Mouse (Mus musculus) spleen, postnatal 14 days (tissue): ENCODE measurements around the gene Pdgfc.
"Not testable (repeated sequence)": the region's sequence is repeated elsewhere in the genome, so short reads cannot be mapped to it uniquely, and the experiment has no call there.

Experiments used
- DNase-seq, 2 experiments: peaks; one replicate each; pipeline ENCODE4 v3.0.0; 2021 to 2022; ENCODE audit warnings: low spot score in 2 of 2

Gene Pdgfc

GRCm38 (mm10) chr3:81045344-81046050, 9.3 kb downstream of the Pdgfc start:
- DNase-seq, result no peak

GRCm38 (mm10) chr3:81046652-81047607, 10.7 kb downstream of the Pdgfc start:
- no peak for DNase-seq

DNA sequence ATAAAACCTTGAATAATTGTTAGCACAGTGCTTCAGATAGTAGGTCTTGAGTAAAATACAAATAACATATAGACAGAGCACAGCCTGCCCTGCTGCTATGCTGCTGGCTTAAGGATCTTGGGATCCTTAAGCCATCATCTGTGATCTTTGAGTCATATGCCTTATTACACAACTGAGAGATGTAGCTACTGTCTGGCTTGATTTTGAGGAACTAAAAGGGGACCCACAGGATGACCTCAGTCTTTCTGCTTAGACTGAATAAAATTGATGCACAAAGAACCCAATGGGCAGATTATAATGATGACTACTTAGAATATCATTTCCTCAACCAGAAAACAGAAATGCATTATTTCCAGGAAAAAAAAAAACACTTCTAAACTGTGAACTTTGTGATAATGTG, 15.3 kb downstream of the Pdgfc start:
- DNase-seq, result no peak

DNA sequence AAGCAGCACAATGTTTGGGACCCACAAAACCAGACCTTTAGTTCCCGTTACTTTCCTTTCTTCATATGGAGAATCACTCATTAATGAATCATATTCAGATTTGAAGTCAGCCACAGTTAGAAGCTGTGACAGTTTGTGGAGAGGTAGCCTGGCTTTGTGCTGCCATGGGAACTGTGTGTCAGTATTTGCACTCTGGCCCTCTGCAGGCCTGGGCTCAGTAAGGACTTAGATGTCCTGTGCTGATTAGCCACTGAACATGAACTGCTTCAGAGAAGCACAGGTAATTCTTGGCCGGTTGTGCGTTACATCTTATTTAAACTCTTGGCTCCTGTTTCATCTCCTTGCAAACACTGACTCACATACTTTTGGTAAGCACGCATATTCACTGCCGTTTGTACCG, 16.2 kb downstream of the Pdgfc start:
- no peak for DNase-seq

DNA sequence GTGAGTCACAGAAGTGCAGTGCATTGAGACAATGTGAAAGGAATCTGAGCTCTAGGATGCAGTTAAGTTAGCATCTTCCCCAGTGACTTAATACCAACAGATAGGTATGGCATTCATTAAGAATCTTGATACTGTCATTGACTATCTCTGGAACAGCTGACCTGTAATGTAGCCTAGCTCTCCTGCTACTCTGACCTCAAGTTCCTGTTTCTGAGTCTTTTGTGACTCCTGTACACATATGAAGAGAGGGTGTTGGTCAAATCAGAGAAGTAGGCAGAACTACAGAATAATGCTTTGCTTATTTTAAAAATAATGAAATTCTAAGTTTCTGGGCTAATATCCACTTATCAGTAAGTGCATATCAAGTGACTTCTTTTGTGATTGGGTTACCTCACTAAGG, 17.9 kb downstream of the Pdgfc start:
- no peak for DNase-seq

DNA sequence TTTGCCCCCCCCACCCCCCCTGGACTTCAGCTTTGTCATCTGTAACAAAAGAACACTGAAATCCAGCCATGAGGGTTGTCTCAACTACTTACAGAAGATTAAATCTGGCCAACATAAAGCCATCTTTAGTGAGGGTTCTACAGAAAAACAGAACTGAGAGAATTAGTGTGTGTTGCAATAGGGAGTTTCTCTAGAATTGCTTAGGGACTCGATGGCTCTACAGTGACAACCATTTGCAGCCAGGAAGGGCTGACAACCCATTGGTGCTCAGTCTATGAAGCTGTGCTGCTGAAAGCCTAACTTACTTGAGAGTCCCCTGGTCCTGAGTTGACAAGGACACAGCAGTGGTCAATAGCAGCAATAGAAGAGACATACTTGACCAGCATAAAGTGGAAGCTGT, 21.5 kb downstream of the Pdgfc start:
- no peak for DNase-seq

GRCm38 (mm10) chr3:81058527-81059031, 22.4 kb downstream of the Pdgfc start:
- no peak for DNase-seq

GRCm38 (mm10) chr3:81068550-81068949, 32.3 kb downstream of the Pdgfc start:
- DNase-seq, result no peak

DNA sequence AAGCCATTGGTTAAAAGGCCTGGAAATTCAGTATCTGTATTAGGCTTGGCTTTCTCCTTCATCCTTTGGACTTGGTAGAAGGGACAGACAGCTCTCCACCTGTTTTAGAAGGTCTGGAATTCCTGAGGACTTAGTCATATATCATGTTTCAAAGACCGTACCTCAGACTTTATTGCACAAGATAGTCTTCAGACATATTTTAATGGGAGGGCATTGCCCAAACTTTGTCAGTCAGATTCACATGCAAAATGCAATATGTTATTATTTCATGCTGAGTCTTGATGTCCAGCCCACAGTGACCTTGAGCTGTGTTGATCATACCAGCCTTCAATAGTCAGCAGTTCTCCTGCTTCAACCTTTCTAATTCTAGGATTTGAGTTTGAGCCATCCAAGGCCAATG, 64.9 kb downstream of the Pdgfc start:
- no peak for DNase-seq

GRCm38 (mm10) chr3:81102158-81102876, 66.1 kb downstream of the Pdgfc start:
- no peak for DNase-seq

GRCm38 (mm10) chr3:81102877-81103420, 66.7 kb downstream of the Pdgfc start:
- no peak for DNase-seq

- no peak for DNase-seq
Observed at GRCm38 (mm10) chr3:81107515-81107914, 71.3 kb downstream of the Pdgfc start.

DNA sequence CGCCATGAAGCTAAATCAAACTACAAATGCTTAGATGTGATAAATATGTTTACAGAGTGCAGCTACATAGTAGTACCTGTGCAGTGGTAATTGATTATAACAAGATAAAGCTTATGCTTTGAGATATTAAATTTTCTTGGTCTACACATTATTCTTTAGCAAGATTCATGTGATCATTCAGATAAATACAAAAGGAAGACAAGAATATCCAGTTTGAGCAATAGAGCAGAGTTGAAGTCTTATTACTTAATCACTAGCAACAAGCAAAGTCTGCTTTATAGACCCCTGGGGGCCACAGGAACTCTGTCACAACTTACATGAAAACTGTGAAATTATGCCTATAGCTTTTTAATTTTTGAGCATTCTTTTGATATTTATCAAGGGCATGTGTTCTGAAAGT, 74.8 kb downstream of the Pdgfc start:
- no peak for DNase-seq

DNA sequence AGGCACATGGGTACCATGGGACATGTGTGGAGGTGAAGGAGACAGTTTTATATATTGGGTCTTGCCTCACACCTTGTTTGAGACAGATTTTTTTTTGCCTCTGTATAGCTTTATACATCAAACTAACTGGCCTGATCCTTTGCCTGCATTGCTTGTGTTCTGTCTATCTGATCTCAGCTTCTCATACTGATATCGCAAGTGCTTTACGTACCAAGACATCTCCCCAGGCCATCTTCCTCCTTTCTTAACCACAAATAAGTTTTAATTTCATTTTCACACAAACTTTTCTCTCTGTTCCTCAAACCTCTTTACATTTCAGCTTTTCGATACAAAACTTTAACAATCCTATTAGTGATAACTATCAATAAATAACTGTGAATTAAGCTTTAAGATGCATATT, 76.7 kb downstream of the Pdgfc start:
- DNase-seq, result no peak

GRCm38 (mm10) chr3:81120664-81121063, 84.4 kb downstream of the Pdgfc start:
- no peak for DNase-seq

GRCm38 (mm10) chr3:81121731-81122130, 85.5 kb downstream of the Pdgfc start:
- DNase-seq, result no peak

DNA sequence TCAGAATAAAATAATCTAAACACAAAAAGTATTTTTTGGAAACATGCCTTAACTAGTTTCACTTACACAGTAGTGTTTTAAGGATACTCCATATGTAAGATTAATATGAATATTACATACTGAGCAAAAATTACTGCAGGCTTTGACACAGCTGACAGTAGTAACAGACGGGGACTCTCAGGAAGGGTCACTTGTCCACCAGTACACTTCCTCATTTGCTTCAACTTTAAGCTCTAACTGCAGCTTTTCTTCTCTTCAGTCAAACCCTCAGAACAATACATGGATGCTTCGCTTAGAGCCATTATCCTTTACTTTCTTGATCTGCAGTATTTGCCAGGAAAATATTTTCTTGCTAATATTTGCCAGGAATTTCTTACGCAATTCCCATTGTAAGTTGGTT, 87.2 kb downstream of the Pdgfc start:
- no peak for DNase-seq

GRCm38 (mm10) chr3:81127013-81127412, 90.8 kb downstream of the Pdgfc start:
- DNase-seq, result no peak

GRCm38 (mm10) chr3:81136985-81137384, 100.8 kb downstream of the Pdgfc start:
- DNase-seq, result no peak

DNA sequence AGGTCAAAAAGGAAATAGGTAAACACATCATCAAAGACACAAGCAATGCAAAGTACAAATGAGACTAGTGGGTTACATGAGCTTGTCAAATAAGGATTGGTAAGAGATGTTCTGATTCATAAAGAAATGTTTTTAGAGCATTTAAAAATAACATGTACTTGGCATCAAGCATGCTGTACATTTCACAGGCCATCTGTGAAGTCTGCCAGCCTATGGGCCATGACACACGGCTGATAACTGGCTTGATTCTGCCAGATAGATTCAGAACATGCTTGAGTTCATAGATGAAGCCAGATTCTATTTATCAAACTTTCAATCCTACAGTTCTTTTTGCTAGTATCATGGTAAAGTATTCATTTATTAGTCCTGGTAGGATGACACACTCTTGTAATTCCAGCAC, 101.8 kb downstream of the Pdgfc start:
- not testable (repeated sequence) for DNase-seq

DNA sequence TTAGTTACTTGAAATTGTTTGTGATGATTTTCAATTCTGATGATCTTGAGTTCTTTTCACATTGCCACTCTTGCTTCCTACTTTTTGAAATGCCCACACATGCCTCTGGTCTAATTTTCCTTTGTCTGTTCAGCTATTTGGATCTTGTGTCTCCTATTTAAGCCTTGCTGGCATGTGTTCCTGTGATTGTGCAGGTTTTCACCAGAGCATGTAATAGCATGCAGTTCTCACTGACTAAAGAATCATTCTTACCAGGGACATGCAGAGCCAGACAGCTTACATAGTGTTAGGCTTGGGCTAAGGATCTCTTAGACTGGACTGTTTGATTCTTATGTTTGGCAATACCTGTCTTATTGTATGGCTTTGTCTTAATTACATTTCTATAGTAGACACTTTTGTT, 107.5 kb downstream of the Pdgfc start:
- no peak for DNase-seq

DNA sequence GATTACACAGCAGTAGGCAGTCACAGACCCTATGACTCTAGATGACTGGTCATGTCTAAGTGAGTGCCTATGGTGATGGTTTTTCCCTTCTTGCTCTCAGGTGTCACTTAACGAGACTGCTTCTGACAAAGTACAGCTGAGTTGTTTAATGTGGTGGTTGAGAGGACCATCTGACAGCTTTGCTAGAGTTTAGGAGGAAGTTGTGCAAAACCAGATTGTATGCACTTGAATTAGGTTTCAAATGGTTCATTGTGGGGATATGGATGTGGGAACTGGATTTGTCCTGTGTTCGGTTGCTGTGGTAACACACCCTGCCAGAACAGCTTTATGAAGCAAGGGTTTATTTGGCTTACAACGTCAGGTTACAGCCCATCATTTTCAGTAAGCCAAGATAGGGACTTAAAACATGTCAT, 112.9 kb downstream of the Pdgfc start:
- DNase-seq, result no peak
